Mouse (Mus musculus) megakaryocyte, embryonic 14.5 days (primary cell): Measurements from ENCODE around the gene Sgca.

Experiments used
- FLI1 ChIP-seq: IDR thresholded peaks from 2 replicates; pipeline ENCODE4 v1.6.1; 2012; ENCODE audit warnings: low read length, inconsistent platforms, mixed read lengths
- GATA1 ChIP-seq: IDR thresholded peaks from 3 replicates; pipeline ENCODE4 v1.6.1; 2012; ENCODE audit warnings: mixed read lengths, low read length, inconsistent platforms, borderline replicate concordance

- no peak for TF ChIP-seq GATA1
- no peak for TF ChIP-seq FLI1
These were observed 24.0 kb upstream of the Sgca start for GRCm38 (mm10) chr11:95000128-95000527.
